Mouse (Mus musculus) midbrain, embryonic 10.5 days (tissue): ENCODE data around the gene Lpcat2. TPM values are rescaled to one million over a fixed set of nuclear protein-coding genes. Genes with fewer than 3 reads are reported as not detected.

Source experiments
- DNase-seq: peaks from one replicate; pipeline ENCODE4 v3.0.0-alpha.2; 2017; ENCODE audit warnings: low spot score
- H3K27ac ChIP-seq: fragments of 300-500 bp; sonication (generic); replicated peaks from 2 replicates; pipeline ENCODE4 v1.5.1; 2016; ENCODE audit warnings: mild to moderate bottlenecking
- H3K27me3 ChIP-seq: fragments of 300-500 bp; sonication (generic); 2 replicates; pipeline ENCODE4 v1.6.1; 2016; ENCODE audit warnings: low read depth, mild to moderate bottlenecking; ENCODE audit not compliant: poor library complexity, severe bottlenecking
- H3K36me3 ChIP-seq: fragments of 300-500 bp; sonication (generic); 2 replicates; pipeline ENCODE4 v1.6.1; 2016; ENCODE audit warnings: mild to moderate bottlenecking, moderate library complexity
- H3K4me1 ChIP-seq: fragments of 300-500 bp; sonication (generic); 2 replicates; pipeline ENCODE4 v1.6.1; 2016
- H3K4me3 ChIP-seq: fragments of 300-500 bp; sonication (generic); 2 replicates; pipeline ENCODE4 v1.5.1; 2016; ENCODE audit warnings: mild to moderate bottlenecking, moderate library complexity
- H3K9me3 ChIP-seq: fragments of 300-500 bp; sonication (generic); replicated peaks from 2 replicates; pipeline ENCODE4 v1.6.1; 2016; ENCODE audit warnings: mild to moderate bottlenecking
- WGBS: fragments of 180-500 bp; shearing (Covaris S2); methylation state at CpG from one replicate; pipeline ENCODE4 v1.1.7; 2016; 5-methylcytosine and 5-hydroxymethylcytosine counted together
- microRNA-seq: library from miRNA; unstranded; fragments of <30 nt; microRNA quantifications from one replicate; pipeline ENCODE4, GENCODE M21; 2017
- polyA plus RNA-seq: library from polyadenylated mRNA; unstranded; fragments of >200 nt; fragmentation: Nextera tagmentation; extraction: Ambion mirVana; gene quantifications from 2 replicates; pipeline ENCODE4 v1.2.1, GENCODE M21; 2016

The Lpcat2 gene
- polyA plus RNA-seq, 1 experiment from 2014 or later, result 3.0 TPM

GRCm38 (mm10) chr8:92950639-92951371, 95.7 kb downstream of the Lpcat2 start:
- no peak overlapping the region for H3K4me3 ChIP-seq
- no peak for DNase-seq
- 83% methylated on average over 12 of the region's 12 CpGs for WGBS
- H3K27ac ChIP-seq, result no peak overlapping the region
- H3K4me1 ChIP-seq, result no peaks in the 10 kb centered on the region
- H3K36me3 ChIP-seq, result no peaks in the 10 kb centered on the region
- H3K27me3 ChIP-seq, result no peaks in the 10 kb centered on the region
- no peaks in the 10 kb centered on the region for H3K9me3 ChIP-seq

- Histone ChIP-seq H3K4me3 (no peak overlapping the region), H3K36me3 (no peaks in the 10 kb centered on the region), H3K4me1 (no peaks in the 10 kb centered on the region), H3K9me3 (no peaks in the 10 kb centered on the region), H3K27me3 (peaks cover 16% of the 10 kb centered on the region), H3K27ac (no peak overlapping the region)
- no peak for DNase-seq
- WGBS, result 90% methylated on average over 5 of the region's 5 CpGs
These were observed 98.9 kb downstream of the Lpcat2 start for GRCm38 (mm10) chr8:92954044-92954443.

GRCm38 (mm10) chr8:92959779-92960178, 104.6 kb downstream of the Lpcat2 start, which contains the start of gene Slc6a2:
TSS of gene Slc6a2 (plus strand) at chr8:92960079.
- Histone ChIP-seq H3K4me3 (peak within 1 kb of the TSS; percentile 62), H3K9me3 (no peaks in the 10 kb centered on the region), H3K36me3 (no peaks in the 10 kb centered on the region), H3K27me3 (peaks cover 68% of the 10 kb centered on the region), H3K4me1 (peaks cover 16% of the 10 kb centered on the region), H3K27ac (no peak within 1 kb of the TSS; the same call in 1 of the 2 replicates)
- 72% methylated on average over 10 of the region's 10 CpGs for WGBS
- DNase-seq, result no peak

GRCm38 (mm10) chr8:92960451-92960911, 105.3 kb downstream of the Lpcat2 start:
- Histone ChIP-seq H3K27ac (no peak overlapping the region; the same call in 1 of the 2 replicates), H3K27me3 (peaks cover 68% of the 10 kb centered on the region)
- WGBS, result under 1% methylated on average over 42 of the region's 42 CpGs

GRCm38 (mm10) chr8:92961088-92961487, 105.9 kb downstream of the Lpcat2 start:
- Histone ChIP-seq H3K4me1 (peaks cover 16% of the 10 kb centered on the region), H3K27ac (no peak overlapping the region), H3K27me3 (peaks cover 68% of the 10 kb centered on the region), H3K36me3 (no peaks in the 10 kb centered on the region), H3K4me3 (peak overlapping the region; percentile 62), H3K9me3 (no peaks in the 10 kb centered on the region)
- 1% methylated on average over 25 of the region's 25 CpGs for WGBS
- DNase-seq, result peak; percentile 29

More at GRCm38 (mm10) chr8:92960451-92960911, 105.3 kb downstream of the Lpcat2 start:
- peak overlapping the region; percentile 62 for H3K4me3 ChIP-seq
- DNase-seq, result peak; percentile 45
- H3K36me3 ChIP-seq, result no peaks in the 10 kb centered on the region
- no peaks in the 10 kb centered on the region for H3K9me3 ChIP-seq
- peaks cover 16% of the 10 kb centered on the region for H3K4me1 ChIP-seq

- H3K9me3 ChIP-seq, result no peaks in the 10 kb centered on the region
- 76% methylated on average over 2 of the region's 2 CpGs for WGBS
- no peaks in the 10 kb centered on the region for H3K36me3 ChIP-seq
- H3K27ac ChIP-seq, result no peak overlapping the region
- peaks cover 47% of the 10 kb centered on the region for H3K27me3 ChIP-seq
- H3K4me3 ChIP-seq, result no peak overlapping the region
- no peak for DNase-seq
- H3K4me1 ChIP-seq, result peaks cover 16% of the 10 kb centered on the region
These were observed 109.4 kb downstream of the Lpcat2 start for GRCm38 (mm10) chr8:92964556-92964955.

Small RNAs within 50 kb of the gene (microRNA-seq; reads per million reads assigned to microRNA genes)
- gene Gm22151, result not detected

Other genes with a start within 250 kb of the Lpcat2 start
- 2.3 and 3.0 TPM in 2 replicates for gene Irx6, start 181.1 kb upstream of the Lpcat2 start, polyA plus RNA-seq
- gene Mmp2, start 28.0 kb upstream of the Lpcat2 start, polyA plus RNA-seq, result 46.9 and 49.2 TPM in 2 replicates
- gene Capns2, start 46.1 kb downstream of the Lpcat2 start, polyA plus RNA-seq, result 0.23 and 0.26 TPM in 2 replicates
- not detected in 2 replicates for gene Slc6a2, start 104.7 kb downstream of the Lpcat2 start, polyA plus RNA-seq
- not detected in 2 replicates for gene Ces1a, start 192.9 kb downstream of the Lpcat2 start, polyA plus RNA-seq
- not detected in 2 replicates for gene Ces1b, start 224.7 kb downstream of the Lpcat2 start, polyA plus RNA-seq